ENCODE assay signal across 20 mouse cellular contexts in the genomic region with DNA sequence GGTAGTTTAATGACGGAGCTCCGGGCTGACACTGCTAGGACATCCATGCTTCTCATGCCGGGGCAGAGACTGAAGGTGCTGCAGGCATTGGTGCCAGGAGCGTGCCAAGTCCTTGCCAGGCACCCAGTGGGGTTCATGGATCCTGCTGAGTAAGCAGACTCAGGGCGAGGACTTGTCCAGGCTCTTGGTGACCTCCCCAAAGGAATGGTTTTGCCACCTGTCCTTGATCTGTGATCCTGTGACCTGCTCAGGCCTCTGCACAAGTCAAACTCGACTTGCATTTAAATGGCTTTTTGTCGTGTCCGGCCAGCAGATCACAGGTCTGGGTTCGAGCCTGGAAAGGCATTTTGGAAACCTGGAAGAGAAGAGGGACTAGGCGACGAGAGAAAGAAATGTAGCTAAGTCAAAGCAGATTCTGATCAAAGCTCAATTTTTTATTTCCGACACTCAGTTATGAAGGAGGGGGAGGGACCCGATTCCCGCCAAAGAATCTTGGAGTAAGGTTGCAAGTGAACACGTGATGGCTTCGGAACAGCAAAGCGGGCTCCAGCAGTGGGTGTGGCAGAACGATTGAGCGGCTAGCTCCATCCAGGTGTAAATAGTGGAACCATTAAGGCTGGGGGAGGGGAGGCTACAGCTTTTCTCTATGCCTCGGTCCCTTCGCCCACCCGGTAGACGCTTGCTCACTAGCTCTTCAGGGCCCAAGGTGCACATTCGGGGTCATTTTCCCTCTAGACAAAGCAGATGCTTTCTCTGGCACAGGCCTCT. TPM values are rescaled to one million over a fixed set of nuclear protein-coding genes. Genes with fewer than 3 reads are reported as not detected.
"Had no signal": no experiment of that assay in that cellular context is flagged by ENCODE, and none has a peak within 500 bp of the region (broad histone marks: within the 10 kb centered on the region; RNA-seq: fewer than 3 reads in every experiment).

No protein-coding gene starts in this region.

- H3K9ac ChIP-seq: limb, embryonic 12.5 days; limb, embryonic 15.5 days; liver, embryonic 13.5 days; midbrain, embryonic 13.5 days; neural tube, embryonic 13.5 days had no signal

- H3K4me1 ChIP-seq: limb, embryonic 12.5 days; limb, embryonic 15.5 days; midbrain, embryonic 10.5 days; midbrain, embryonic 13.5 days; neural tube, embryonic 13.5 days had no signal

- H3K9me3 ChIP-seq: limb, embryonic 12.5 days; limb, embryonic 15.5 days; liver, embryonic 13.5 days; midbrain, embryonic 10.5 days; midbrain, embryonic 13.5 days; neural tube, embryonic 13.5 days had no signal

- H3K4me3 ChIP-seq: limb, embryonic 12.5 days; limb, embryonic 15.5 days; liver, embryonic 13.5 days; megakaryocyte, embryonic 14.5 days; midbrain, embryonic 10.5 days; midbrain, embryonic 13.5 days; myocyte; neural tube, embryonic 13.5 days had no signal

- H3K27me3 ChIP-seq: limb, embryonic 12.5 days; limb, embryonic 15.5 days; midbrain, embryonic 13.5 days; neural tube, embryonic 13.5 days had no signal

- DNase-seq: kidney, adult 18-20 months; kidney, adult 9 months; kidney, postnatal 14 days; kidney, postnatal 4 days; left cerebral cortex, postnatal 4 days; lung, adult 2 months; lung, postnatal 14 days; right cerebral cortex, postnatal 25 days; thymus, adult 18-20 months; thymus, postnatal 36 days had no signal

- H3K27ac ChIP-seq: limb, embryonic 12.5 days; limb, embryonic 15.5 days; liver, embryonic 13.5 days; midbrain, embryonic 10.5 days; midbrain, embryonic 13.5 days; neural tube, embryonic 13.5 days; stomach, postnatal 0 days had no signal

- H3K36me3 ChIP-seq: limb, embryonic 12.5 days; liver, embryonic 13.5 days; midbrain, embryonic 10.5 days; midbrain, embryonic 13.5 days; neural tube, embryonic 13.5 days had no signal

RNA-seq across cellular contexts. Expression of a gene that starts 44.8 kb away (rescaled TPM):
- polyA plus RNA-seq: midbrain, embryonic 13.5 days; midbrain, embryonic 16.5 days had no signal
